Mouse (Mus musculus) subcutaneous adipose tissue, adult 2 months (tissue): ENCODE results near the gene 1600015I10Rik. TPM values are rescaled to one million over a fixed set of nuclear protein-coding genes. Genes with fewer than 3 reads are reported as not detected.

Source experiments
- polyA plus RNA-seq: library from polyadenylated mRNA; depleted of rRNA; stranded (reverse); fragments of >200 nt; gene quantifications from 2 replicates; pipeline ENCODE4 v1.2.3, GENCODE M21; 2012; ENCODE audit warnings: low replicate concordance; rRNA removed

1600015I10Rik gene
- polyA plus RNA-seq: 0.08 and 0.33 TPM in 2 replicates

GRCm38 (mm10) chr6:48929595-48929994 lies at the start of gene 1600015I10Rik:
1600015I10Rik (plus strand) TSS chr6:48929895.

GRCm38 (mm10) chr6:48974663-48975062 lies 45.0 kb downstream of the 1600015I10Rik start, which contains the start of gene Doxl2:
Doxl2 (plus strand) TSS chr6:48974963.

Other genes with a start within 250 kb of the 1600015I10Rik start
- gene Gimap4, start 245.3 kb upstream of the 1600015I10Rik start, polyA plus RNA-seq: 22.2 and 30.2 TPM in 2 replicates
- gene Gimap6, start 221.7 kb upstream of the 1600015I10Rik start, polyA plus RNA-seq: 15.2 and 24.9 TPM in 2 replicates
- gene Gm28053, start 211.3 kb upstream of the 1600015I10Rik start, polyA plus RNA-seq: 0.73 TPM in 1 of 2 replicates, not detected in the other
- 0.70 and 0.90 TPM in 2 replicates for gene Gimap7, start 211.3 kb upstream of the 1600015I10Rik start, polyA plus RNA-seq
- gene Gimap1, start 190.8 kb upstream of the 1600015I10Rik start, polyA plus RNA-seq: 7.0 and 7.7 TPM in 2 replicates
- gene Gimap5, start 183.7 kb upstream of the 1600015I10Rik start, polyA plus RNA-seq: 14.1 and 14.8 TPM in 2 replicates
- gene Gimap3, start 159.0 kb upstream of the 1600015I10Rik start, polyA plus RNA-seq: 5.5 and 5.7 TPM in 2 replicates
- gene Tmem176a, start 89.0 kb upstream of the 1600015I10Rik start, polyA plus RNA-seq: 58.0 and 139 TPM in 2 replicates
- 231 and 496 TPM in 2 replicates for gene Tmem176b, start 88.4 kb upstream of the 1600015I10Rik start, polyA plus RNA-seq
- gene Aoc1, start 57.0 kb upstream of the 1600015I10Rik start, polyA plus RNA-seq: 0.04 and 3.8 TPM in 2 replicates
- gene Doxl2, start 45.1 kb downstream of the 1600015I10Rik start, polyA plus RNA-seq: not detected in 2 replicates
- gene Svs1, start 57.0 kb downstream of the 1600015I10Rik start, polyA plus RNA-seq: 1.4 TPM in 1 of 2 replicates, not detected in the other
- 15.2 and 29.6 TPM in 2 replicates for gene Gpnmb, start 106.7 kb downstream of the 1600015I10Rik start, polyA plus RNA-seq
- 20.4 and 22.8 TPM in 2 replicates for gene Malsu1, start 143.9 kb downstream of the 1600015I10Rik start, polyA plus RNA-seq